Mouse (Mus musculus): ENCODE data around the gene Ksr1. TPM values are rescaled to one million over a fixed set of nuclear protein-coding genes. Genes with fewer than 3 reads are reported as not detected.

Gene Ksr1
- total and polyA plus RNA-seq, 2 experiments: 0.65 to 1.5 TPM

- H3K4me1 ChIP-seq (ENCODE audit: control insufficient read depth, insufficient read depth, low read length): no peaks in the 10 kb centered on the region
- no peak overlapping the region for H3K4me3 ChIP-seq (ENCODE audit: insufficient read depth, low read depth, low read length)
- no peaks in the 10 kb centered on the region for H3K36me3 ChIP-seq (ENCODE audit: control insufficient read depth, insufficient read depth, low read length)
- WGBS: 18% methylated on average over 2 of the region's 2 CpGs
- H3K27me3 ChIP-seq (ENCODE audit: control insufficient read depth, insufficient read depth, low read length): no peaks in the 10 kb centered on the region
- no peaks in the 10 kb centered on the region for H3K79me2 ChIP-seq (ENCODE audit: control insufficient read depth, insufficient read depth, low read length)
- H3K27ac ChIP-seq (replicated peaks; ENCODE audit: insufficient read depth, low read depth, low read length): no peak overlapping the region
- TF ChIP-seq CTCF (IDR thresholded peaks at IDR 0.05; ENCODE audit: low read depth, low read length) (no peak), POLR2A (IDR thresholded peaks at IDR 0.05; ENCODE audit: extremely low read depth, insufficient read depth, low read length) (no peak)
- peak; percentile 47 for DNase-seq (ENCODE audit: extremely low read depth, low read depth, low spot score)
- H3K9ac ChIP-seq (ENCODE audit: low read depth, low read length): no peak overlapping the region
Measured at GRCm38 (mm10) chr11:79039488-79039887, 106.7 kb downstream of the Ksr1 start.

- H3K4me1 ChIP-seq (ENCODE audit: control insufficient read depth, insufficient read depth, low read length): no peaks in the 10 kb centered on the region
- DNase-seq (ENCODE audit: extremely low read depth, low read depth, low spot score): no peak
- H3K79me2 ChIP-seq (ENCODE audit: control insufficient read depth, insufficient read depth, low read length): no peaks in the 10 kb centered on the region
- no peaks in the 10 kb centered on the region for H3K36me3 ChIP-seq (ENCODE audit: control insufficient read depth, insufficient read depth, low read length)
- 90% methylated on average over 12 of the region's 12 CpGs for whole genome bisulfite sequencing
- H3K27ac ChIP-seq (replicated peaks; ENCODE audit: insufficient read depth, low read depth, low read length): no peak overlapping the region
- TF ChIP-seq CTCF (IDR thresholded peaks at IDR 0.05; ENCODE audit: low read depth, low read length) (no peak), POLR2A (IDR thresholded peaks at IDR 0.05; ENCODE audit: extremely low read depth, insufficient read depth, low read length) (no peak)
- H3K27me3 ChIP-seq (ENCODE audit: control insufficient read depth, insufficient read depth, low read length): no peaks in the 10 kb centered on the region
- H3K9ac ChIP-seq (ENCODE audit: low read depth, low read length): no peak overlapping the region
- no peak overlapping the region for H3K4me3 ChIP-seq (ENCODE audit: insufficient read depth, low read depth, low read length)
Measured at GRCm38 (mm10) chr11:79037555-79037954, 108.7 kb downstream of the Ksr1 start.

- Histone ChIP-seq H3K4me1 (ENCODE audit: control insufficient read depth, insufficient read depth, low read length) (no peaks in the 10 kb centered on the region), H3K27me3 (ENCODE audit: control insufficient read depth, insufficient read depth, low read length) (no peaks in the 10 kb centered on the region), H3K27ac (replicated peaks; ENCODE audit: insufficient read depth, low read depth, low read length) (no peak overlapping the region), H3K9ac (ENCODE audit: low read depth, low read length) (no peak overlapping the region), H3K4me3 (ENCODE audit: insufficient read depth, low read depth, low read length) (no peak overlapping the region), H3K79me2 (ENCODE audit: control insufficient read depth, insufficient read depth, low read length) (no peaks in the 10 kb centered on the region), H3K36me3 (ENCODE audit: control insufficient read depth, insufficient read depth, low read length) (no peaks in the 10 kb centered on the region)
- 81% methylated on average over 13 of the region's 13 CpGs for WGBS
- TF ChIP-seq POLR2A (IDR thresholded peaks at IDR 0.05; ENCODE audit: extremely low read depth, insufficient read depth, low read length) (no peak), CTCF (IDR thresholded peaks at IDR 0.05; ENCODE audit: low read depth, low read length) (no peak)
- no peak for DNase-seq (ENCODE audit: extremely low read depth, low read depth, low spot score)
Measured at GRCm38 (mm10) chr11:79036324-79036723, 109.9 kb downstream of the Ksr1 start.

GRCm38 (mm10) chr11:79033636-79034035 lies 112.6 kb downstream of the Ksr1 start:
- TF ChIP-seq POLR2A (IDR thresholded peaks at IDR 0.05; ENCODE audit: extremely low read depth, insufficient read depth, low read length) (no peak), CTCF (IDR thresholded peaks at IDR 0.05; ENCODE audit: low read depth, low read length) (no peak)
- no peaks in the 10 kb centered on the region for H3K36me3 ChIP-seq (ENCODE audit: control insufficient read depth, insufficient read depth, low read length)
- H3K4me3 ChIP-seq (ENCODE audit: insufficient read depth, low read depth, low read length): no peak overlapping the region
- H3K9ac ChIP-seq (ENCODE audit: low read depth, low read length): no peak overlapping the region
- DNase-seq (ENCODE audit: extremely low read depth, low read depth, low spot score): no peak
- no peaks in the 10 kb centered on the region for H3K79me2 ChIP-seq (ENCODE audit: control insufficient read depth, insufficient read depth, low read length)
- peaks cover 2% of the 10 kb centered on the region; the same call in 1 of the 2 replicates for H3K27me3 ChIP-seq (ENCODE audit: control insufficient read depth, insufficient read depth, low read length)
- WGBS: 78% methylated on average over 11 of the region's 11 CpGs
- H3K4me1 ChIP-seq (ENCODE audit: control insufficient read depth, insufficient read depth, low read length): no peaks in the 10 kb centered on the region
- H3K27ac ChIP-seq (replicated peaks; ENCODE audit: insufficient read depth, low read depth, low read length): peak overlapping the region; percentile 20; the same call in 1 of the 2 replicates

- WGBS: 78% methylated on average over 12 of the region's 12 CpGs
- no peak for DNase-seq (ENCODE audit: extremely low read depth, low read depth, low spot score)
- peaks cover 2% of the 10 kb centered on the region; the same call in 1 of the 2 replicates for H3K27me3 ChIP-seq (ENCODE audit: control insufficient read depth, insufficient read depth, low read length)
- H3K4me3 ChIP-seq (ENCODE audit: insufficient read depth, low read depth, low read length): no peak overlapping the region
- no peak overlapping the region for H3K27ac ChIP-seq (replicated peaks; ENCODE audit: insufficient read depth, low read depth, low read length)
- TF ChIP-seq POLR2A (IDR thresholded peaks at IDR 0.05; ENCODE audit: extremely low read depth, insufficient read depth, low read length): no peak
- no peak overlapping the region for H3K9ac ChIP-seq (ENCODE audit: low read depth, low read length)
- H3K36me3 ChIP-seq (ENCODE audit: control insufficient read depth, insufficient read depth, low read length): no peaks in the 10 kb centered on the region
- no peaks in the 10 kb centered on the region for H3K4me1 ChIP-seq (ENCODE audit: control insufficient read depth, insufficient read depth, low read length)
- H3K79me2 ChIP-seq (ENCODE audit: control insufficient read depth, insufficient read depth, low read length): no peaks in the 10 kb centered on the region
Measured at GRCm38 (mm10) chr11:79033021-79033420, 113.2 kb downstream of the Ksr1 start.

GRCm38 (mm10) chr11:79031452-79031746 lies 114.8 kb downstream of the Ksr1 start:
- no peaks in the 10 kb centered on the region for H3K4me1 ChIP-seq (ENCODE audit: control insufficient read depth, insufficient read depth, low read length)
- no peaks in the 10 kb centered on the region for H3K36me3 ChIP-seq (ENCODE audit: control insufficient read depth, insufficient read depth, low read length)
- no peak overlapping the region for H3K9ac ChIP-seq (ENCODE audit: low read depth, low read length)
- WGBS: 74% methylated on average over 5 of the region's 5 CpGs
- peaks cover 2% of the 10 kb centered on the region; the same call in 1 of the 2 replicates for H3K27me3 ChIP-seq (ENCODE audit: control insufficient read depth, insufficient read depth, low read length)
- TF ChIP-seq POLR2A (IDR thresholded peaks at IDR 0.05; ENCODE audit: extremely low read depth, insufficient read depth, low read length) (no peak), CTCF (IDR thresholded peaks at IDR 0.05; ENCODE audit: low read depth, low read length) (no peak)
- no peaks in the 10 kb centered on the region for H3K79me2 ChIP-seq (ENCODE audit: control insufficient read depth, insufficient read depth, low read length)
- no peak overlapping the region for H3K4me3 ChIP-seq (ENCODE audit: insufficient read depth, low read depth, low read length)
- no peak for DNase-seq (ENCODE audit: extremely low read depth, low read depth, low spot score)
- no peak overlapping the region for H3K27ac ChIP-seq (replicated peaks; ENCODE audit: insufficient read depth, low read depth, low read length)

Data from liver, adult 2 months (tissue).